Mouse (Mus musculus): Measurements from ENCODE around the gene Ap2a2.

Ap2a2 gene

DNA sequence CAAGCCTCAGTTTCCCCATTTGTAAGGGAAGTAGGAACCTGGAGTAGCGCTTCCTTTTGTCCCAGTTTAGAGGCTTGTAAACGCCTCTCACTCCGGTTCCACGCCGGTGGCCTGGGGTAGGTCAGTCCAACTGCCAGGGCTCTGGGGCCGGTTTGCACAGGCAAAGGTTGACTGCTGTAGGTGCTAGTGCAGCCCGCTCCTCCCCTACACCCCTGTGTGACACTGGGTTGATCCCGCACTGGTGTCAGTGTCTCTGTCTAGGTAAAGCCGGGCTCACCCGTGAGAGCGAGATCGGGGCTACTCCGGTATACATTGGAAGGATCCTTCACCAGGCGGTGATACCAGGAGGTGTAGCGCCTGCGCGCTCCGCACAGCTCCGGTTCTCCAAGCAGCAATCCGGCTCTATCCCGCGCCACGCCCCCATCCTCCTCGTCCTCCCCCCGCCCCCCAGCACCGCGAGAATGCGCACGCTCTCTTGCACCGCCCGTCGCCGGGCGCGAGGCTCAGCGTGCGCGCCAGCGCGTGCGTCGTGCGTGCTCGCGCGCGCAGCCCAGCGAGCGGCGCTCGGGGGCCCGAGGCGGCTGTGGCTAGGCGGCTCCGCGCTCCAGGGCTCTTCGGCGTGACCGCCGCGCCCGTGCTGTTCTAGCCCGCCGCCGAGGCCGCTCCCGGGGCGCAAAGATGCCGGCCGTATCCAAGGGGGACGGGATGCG, at the start of gene Ap2a2:
Gene Ap2a2, plus strand, starts transcription at position 492 of the 710 bp plus-strand sequence.
- DNase-seq (ENCODE audit: low read depth) = peak; percentile 97

GRCm38 (mm10) chr7:141517638-141518037, 44.3 kb upstream of the Ap2a2 start:
- DNase-seq (ENCODE audit: low read depth) = no peak

GRCm38 (mm10) chr7:141518296-141518695, 43.7 kb upstream of the Ap2a2 start:
- DNase-seq (ENCODE audit: low read depth) = no peak

DNA sequence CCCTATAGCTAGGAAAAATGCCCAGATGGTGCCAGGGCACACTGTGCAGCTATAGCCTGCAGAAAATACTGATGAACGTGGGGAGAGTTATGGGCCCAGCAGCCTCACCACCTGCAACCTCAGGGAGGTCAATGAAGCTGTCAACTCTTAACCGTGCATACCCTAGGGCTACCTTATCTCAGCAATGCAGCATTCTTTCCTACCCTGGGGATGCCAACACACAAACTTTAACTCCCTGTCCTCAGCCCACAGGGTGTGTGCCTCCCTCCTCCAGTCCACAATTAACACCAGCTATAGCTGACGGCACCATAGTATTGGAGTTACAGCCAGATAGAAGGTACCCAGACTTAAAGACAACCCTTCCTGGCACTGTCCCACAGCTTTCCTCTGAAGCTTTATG, 43.0 kb upstream of the Ap2a2 start:
- no peak for DNase-seq (ENCODE audit: low read depth)

DNA sequence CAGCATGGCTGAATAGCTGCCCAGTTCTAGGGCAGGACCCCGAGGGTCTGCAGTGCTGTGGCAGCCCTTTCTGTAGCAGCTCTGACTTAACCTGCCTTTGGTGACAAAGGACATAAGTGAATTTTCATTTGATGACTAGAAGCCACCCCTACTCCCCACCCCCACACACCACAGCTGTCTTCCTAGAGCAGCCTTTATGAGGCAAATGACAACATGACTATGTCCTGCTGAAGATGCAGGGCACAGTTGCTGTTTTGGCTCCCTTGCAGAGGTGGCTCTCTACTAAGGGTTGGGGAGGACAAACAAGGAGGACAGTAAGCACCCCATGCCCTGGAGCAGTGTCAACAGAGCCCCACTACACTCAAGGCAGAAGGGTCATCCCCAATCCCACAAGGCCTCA, 42.2 kb upstream of the Ap2a2 start:
- no peak for DNase-seq (ENCODE audit: low read depth)

- no peak for DNase-seq (ENCODE audit: low read depth)
Observed at GRCm38 (mm10) chr7:141523007-141523406, 39.0 kb upstream of the Ap2a2 start.

DNA sequence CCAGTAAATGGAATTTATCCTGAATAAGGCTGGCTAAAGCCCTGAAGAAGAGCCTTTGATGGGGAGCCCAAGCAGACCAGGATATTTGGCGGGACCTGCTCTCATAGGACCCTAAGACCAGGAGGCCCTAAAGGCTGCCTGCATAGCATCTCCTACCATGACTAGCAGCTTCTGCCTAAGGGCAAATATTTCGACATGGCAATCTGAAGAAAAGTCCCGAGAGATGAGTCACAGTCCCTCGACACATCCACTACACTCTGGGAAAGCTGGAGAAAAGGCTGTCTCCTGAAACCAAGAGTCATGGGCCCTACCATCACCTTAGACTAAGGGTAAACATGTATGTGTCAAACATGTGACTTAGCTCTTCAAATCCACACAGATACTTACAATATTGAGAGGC, 37.7 kb upstream of the Ap2a2 start:
- peak; percentile 77 for DNase-seq (ENCODE audit: low read depth)

- peak; percentile 86 for DNase-seq (ENCODE audit: low read depth)
Observed at GRCm38 (mm10) chr7:141524760-141525579, 37.0 kb upstream of the Ap2a2 start.

DNA sequence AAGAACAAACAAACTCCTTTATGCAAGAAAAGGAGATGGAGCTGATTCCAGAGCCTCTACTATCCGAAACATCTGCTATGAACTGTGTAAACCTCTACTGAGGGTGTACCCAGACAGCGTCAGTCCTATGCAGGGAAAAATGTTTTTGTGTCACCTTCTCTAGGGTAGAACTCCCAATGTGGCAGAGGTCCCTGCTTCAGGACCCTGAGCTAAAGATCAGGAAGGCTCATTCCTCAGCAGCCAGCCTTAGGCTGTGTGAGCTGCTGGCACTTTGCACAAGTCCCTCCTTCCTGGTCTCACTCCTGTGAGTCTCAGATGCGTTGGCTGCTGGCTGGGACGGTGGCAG, 36.4 kb upstream of the Ap2a2 start:
- no peak for DNase-seq (ENCODE audit: low read depth)

GRCm38 (mm10) chr7:141535570-141535969, 26.4 kb upstream of the Ap2a2 start:
- DNase-seq (ENCODE audit: low read depth) = no peak

- peak; percentile 11 for DNase-seq (ENCODE audit: low read depth)
Observed at GRCm38 (mm10) chr7:141538852-141539555, 23.0 kb upstream of the Ap2a2 start.

DNA sequence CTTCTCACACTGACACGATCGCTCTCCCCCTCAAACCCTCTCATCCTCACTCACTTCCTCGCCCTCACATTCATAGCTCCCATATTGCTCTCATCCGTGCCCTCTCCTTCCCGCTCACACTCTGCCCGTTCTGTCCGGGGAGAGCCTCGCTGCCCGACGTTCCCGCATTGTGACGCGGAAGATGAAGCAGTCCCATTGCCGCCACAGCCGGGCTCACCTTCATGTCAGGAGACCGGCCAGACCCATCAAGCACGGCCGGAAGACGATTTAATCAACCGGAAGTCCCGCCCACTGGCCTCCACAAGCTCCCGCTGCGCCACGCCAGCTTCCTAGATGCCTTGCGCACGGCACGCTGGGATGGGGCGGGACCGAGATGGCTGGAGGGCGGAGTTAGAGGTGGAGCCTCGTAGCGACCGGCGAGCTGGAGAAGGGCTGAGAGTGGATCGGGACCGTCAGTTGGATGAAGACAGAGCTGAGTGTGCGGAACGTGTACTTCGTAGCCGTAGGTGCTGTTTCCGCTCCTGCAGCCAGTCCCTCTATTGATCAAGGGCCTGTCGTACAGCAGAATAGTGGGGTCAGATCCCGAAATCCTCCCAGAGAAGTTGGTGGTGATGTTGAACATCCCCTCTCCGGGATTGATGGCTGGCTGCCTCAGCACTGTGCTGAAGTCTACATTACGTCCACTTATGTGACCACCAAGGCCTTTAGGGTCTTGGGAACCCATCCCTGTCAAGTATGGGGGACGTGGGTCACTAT, 22.2 kb upstream of the Ap2a2 start, which contains the start of gene Chid1:
Gene Chid1, minus strand, starts transcription at position 302 of the 756 bp plus-strand sequence.
- peak; percentile 99 for DNase-seq (ENCODE audit: low read depth)

- peak; percentile 85 for DNase-seq (ENCODE audit: low read depth)
Observed at GRCm38 (mm10) chr7:141540312-141541081, 21.5 kb upstream of the Ap2a2 start.

DNA sequence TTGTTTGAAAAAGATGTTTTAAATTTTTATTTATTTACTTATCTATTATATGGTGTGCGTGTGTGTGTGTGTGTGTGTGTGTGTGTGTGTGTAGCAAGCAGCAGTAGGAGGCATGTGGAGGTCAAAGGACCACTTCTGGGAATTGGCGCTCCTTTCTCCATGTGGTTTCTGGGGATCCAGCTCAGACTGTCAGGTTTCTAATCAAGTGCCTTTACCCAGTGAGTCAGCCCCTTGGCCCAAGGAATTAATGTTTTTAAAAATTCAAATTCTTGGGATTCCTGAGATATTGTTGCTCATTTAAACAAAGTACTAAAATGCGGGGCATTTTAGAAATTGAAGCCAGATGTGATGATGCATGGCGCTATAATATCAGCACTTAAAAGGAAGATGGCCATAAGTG, 20.3 kb upstream of the Ap2a2 start:
- peak; percentile 77 for DNase-seq (ENCODE audit: low read depth)

GRCm38 (mm10) chr7:141542588-141542987, 19.4 kb upstream of the Ap2a2 start:
- no peak for DNase-seq (ENCODE audit: low read depth)

GRCm38 (mm10) chr7:141544654-141545053, 17.3 kb upstream of the Ap2a2 start:
- peak; percentile 62 for DNase-seq (ENCODE audit: low read depth)

GRCm38 (mm10) chr7:141549432-141550061, 12.4 kb upstream of the Ap2a2 start:
- no peak for DNase-seq (ENCODE audit: low read depth)

DNA sequence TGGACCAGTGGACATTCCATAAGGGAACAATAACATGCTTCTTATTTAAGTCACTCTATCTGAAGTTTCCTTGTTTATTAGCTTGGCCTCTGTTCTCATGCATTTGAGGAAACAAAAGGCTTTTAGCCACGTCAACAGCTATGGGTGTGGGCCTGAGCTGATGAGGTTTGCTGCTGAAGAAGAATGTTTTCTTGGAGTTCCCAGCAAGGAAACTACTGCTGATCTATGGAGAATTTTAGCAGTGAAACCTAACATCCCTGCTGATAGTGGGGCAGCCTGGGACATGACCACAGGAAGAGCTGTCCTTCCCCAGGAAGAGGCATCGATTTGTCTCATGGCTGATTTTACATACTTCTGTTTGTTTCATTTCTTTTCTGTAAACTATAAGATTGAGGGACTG, 11.5 kb upstream of the Ap2a2 start:
- no peak for DNase-seq (ENCODE audit: low read depth)

- no peak for DNase-seq (ENCODE audit: low read depth)
Observed at GRCm38 (mm10) chr7:141558329-141558776, 3.6 kb upstream of the Ap2a2 start.

DNA sequence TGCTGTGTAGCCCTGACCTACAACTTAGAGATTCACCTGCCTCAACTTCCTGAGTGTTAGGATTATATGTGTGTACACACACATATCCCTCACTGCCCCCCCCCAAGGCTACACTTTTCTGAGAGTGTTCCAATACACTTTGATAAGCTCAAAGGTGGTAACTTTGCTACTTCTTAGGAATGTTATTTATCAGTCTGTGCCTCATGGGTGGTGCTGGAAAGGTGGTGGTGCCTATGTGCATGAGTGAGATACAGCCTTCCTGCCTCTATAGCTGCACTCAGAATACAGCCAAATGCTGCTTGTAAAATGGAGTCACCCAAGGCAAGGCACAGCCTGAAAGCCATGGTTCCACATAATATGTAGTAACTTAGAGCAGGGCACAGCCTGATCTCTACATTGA, 3.0 kb upstream of the Ap2a2 start:
- no peak for DNase-seq (ENCODE audit: low read depth)
